Mouse (Mus musculus): Measurements from ENCODE around the gene Zbtb14. TPM values are rescaled to one million over a fixed set of nuclear protein-coding genes. Genes with fewer than 3 reads are reported as not detected.
A peak's percentile ranks its signal among the peaks of the same experiment; 100 is the strongest.

The Zbtb14 gene
- polyA plus RNA-seq, 1 experiment from 2014 or later = 26.5 TPM

- H3K4me1 ChIP-seq = peaks cover 17% of the 10 kb centered on the region
- H3K36me3 ChIP-seq = no peaks in the 10 kb centered on the region
- peak overlapping the region; percentile 84 for H3K4me3 ChIP-seq (replicated peaks)
- no peak overlapping the region; the same call in 1 of the 2 replicates for H3K9ac ChIP-seq (replicated peaks)
- no peaks in the 10 kb centered on the region for H3K9me3 ChIP-seq (replicated peaks)
- no peaks in the 10 kb centered on the region for H3K27me3 ChIP-seq (replicated peaks)
- no peak for ATAC-seq (ENCODE audit: low FRiP score)
- peak overlapping the region; percentile 69 for H3K4me2 ChIP-seq
- no peak overlapping the region for H3K27ac ChIP-seq (replicated peaks)
These were observed 33.3 kb downstream of the Zbtb14 start for GRCm38 (mm10) chr17:69416163-69416562.

GRCm38 (mm10) chr17:69416920-69417661, 34.2 kb downstream of the Zbtb14 start:
- H3K9me3 ChIP-seq (replicated peaks) = no peaks in the 10 kb centered on the region
- peak overlapping the region; percentile 84 for H3K4me3 ChIP-seq (replicated peaks)
- ATAC-seq (ENCODE audit: low FRiP score) = peak; percentile 100
- peaks cover 17% of the 10 kb centered on the region for H3K4me1 ChIP-seq
- peak overlapping the region; percentile 99 for H3K27ac ChIP-seq (replicated peaks)
- no peaks in the 10 kb centered on the region for H3K36me3 ChIP-seq
- H3K4me2 ChIP-seq = peak overlapping the region; percentile 69
- WGBS = under 1% methylated on average over 56 of the region's 56 CpGs
- peak overlapping the region; percentile 94 for H3K9ac ChIP-seq (replicated peaks)
- no peaks in the 10 kb centered on the region for H3K27me3 ChIP-seq (replicated peaks)

GRCm38 (mm10) chr17:69417724-69418373, 35.0 kb downstream of the Zbtb14 start:
- no peaks in the 10 kb centered on the region for H3K9me3 ChIP-seq (replicated peaks)
- 4% methylated on average over 26 of the region's 26 CpGs for WGBS
- H3K4me3 ChIP-seq (replicated peaks) = peak overlapping the region; percentile 84
- peak overlapping the region; percentile 94 for H3K9ac ChIP-seq (replicated peaks)
- peak overlapping the region; percentile 69 for H3K4me2 ChIP-seq
- H3K27me3 ChIP-seq (replicated peaks) = no peaks in the 10 kb centered on the region
- ATAC-seq (ENCODE audit: low FRiP score) = peak; percentile 58
- peak overlapping the region; percentile 99 for H3K27ac ChIP-seq (replicated peaks)
- no peaks in the 10 kb centered on the region for H3K36me3 ChIP-seq
- peaks cover 17% of the 10 kb centered on the region for H3K4me1 ChIP-seq

GRCm38 (mm10) chr17:69421592-69421991, 38.7 kb downstream of the Zbtb14 start:
- H3K4me2 ChIP-seq = no peak overlapping the region
- 0% methylated on average over 1 of the region's 1 CpGs for WGBS
- no peak for ATAC-seq (ENCODE audit: low FRiP score)

GRCm38 (mm10) chr17:69437836-69438235, 55.0 kb downstream of the Zbtb14 start:
- WGBS = 75% methylated on average over 5 of the region's 5 CpGs
- no peak for ATAC-seq (ENCODE audit: low FRiP score)
- H3K27ac ChIP-seq (replicated peaks) = no peak overlapping the region
- no peaks in the 10 kb centered on the region for H3K9me3 ChIP-seq (replicated peaks)
- no peak overlapping the region for H3K4me3 ChIP-seq (replicated peaks)
- H3K4me2 ChIP-seq = no peak overlapping the region
- no peaks in the 10 kb centered on the region for H3K36me3 ChIP-seq
- peaks cover 33% of the 10 kb centered on the region for H3K27me3 ChIP-seq (replicated peaks)
- H3K4me1 ChIP-seq = peaks cover 26% of the 10 kb centered on the region
- no peak overlapping the region for H3K9ac ChIP-seq (replicated peaks)

More at GRCm38 (mm10) chr17:69421592-69421991, 38.7 kb downstream of the Zbtb14 start:
- no peaks in the 10 kb centered on the region for H3K27me3 ChIP-seq (replicated peaks)
- H3K4me1 ChIP-seq = peaks cover 10% of the 10 kb centered on the region
- no peaks in the 10 kb centered on the region for H3K36me3 ChIP-seq
- no peak overlapping the region for H3K4me3 ChIP-seq (replicated peaks)
- no peaks in the 10 kb centered on the region for H3K9me3 ChIP-seq (replicated peaks)
- no peak overlapping the region for H3K9ac ChIP-seq (replicated peaks)
- H3K27ac ChIP-seq (replicated peaks) = no peak overlapping the region

DNA sequence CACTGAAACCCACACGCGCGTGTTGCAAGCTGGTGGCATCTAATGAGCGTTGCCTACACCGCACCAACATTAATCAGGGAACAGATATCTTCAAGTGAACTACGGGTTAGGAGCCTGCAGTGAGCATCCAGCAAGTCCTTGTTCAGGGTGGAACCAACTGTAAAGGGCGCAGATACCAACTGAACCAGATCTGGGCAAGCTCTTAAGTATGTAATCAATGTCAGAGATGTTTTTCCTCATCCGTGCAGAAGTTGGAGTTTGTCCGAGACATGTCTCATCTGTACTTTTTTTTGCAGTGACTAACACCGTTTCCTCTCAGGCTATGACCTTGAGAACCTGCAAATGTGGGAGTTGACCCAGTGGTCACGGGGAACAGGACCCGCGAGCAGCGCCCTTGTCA, 55.6 kb downstream of the Zbtb14 start:
- H3K27ac ChIP-seq (replicated peaks) = no peak overlapping the region
- H3K9me3 ChIP-seq (replicated peaks) = no peaks in the 10 kb centered on the region
- peak overlapping the region; percentile 62 for H3K4me3 ChIP-seq (replicated peaks)
- H3K4me1 ChIP-seq = peaks cover 26% of the 10 kb centered on the region
- peak overlapping the region; percentile 95 for H3K4me2 ChIP-seq
- no peak for ATAC-seq (ENCODE audit: low FRiP score)
- H3K27me3 ChIP-seq (replicated peaks) = peaks cover 33% of the 10 kb centered on the region
- no peaks in the 10 kb centered on the region for H3K36me3 ChIP-seq
- 37% methylated on average over 14 of the region's 14 CpGs for WGBS
- H3K9ac ChIP-seq (replicated peaks) = 0 out of 2 replicates have a peak overlapping the region, but pooled peaks have one; percentile 56

GRCm38 (mm10) chr17:69438990-69439491, 56.2 kb downstream of the Zbtb14 start, which contains the start of gene Akain1:
Gene Akain1, plus strand, starts transcription at chr17:69439326.
- Histone ChIP-seq H3K36me3 (no peaks in the 10 kb centered on the region), H3K4me3 (replicated peaks) (peak within 1 kb of the TSS; percentile 62), H3K9ac (replicated peaks) (peak within 1 kb of the TSS; percentile 56), H3K4me2 (peak within 1 kb of the TSS; percentile 95), H3K27me3 (replicated peaks) (peaks cover 33% of the 10 kb centered on the region), H3K9me3 (replicated peaks) (no peaks in the 10 kb centered on the region), H3K27ac (replicated peaks) (no peak within 1 kb of the TSS), H3K4me1 (peaks cover 26% of the 10 kb centered on the region)
- ATAC-seq (ENCODE audit: low FRiP score) = peak; percentile 87
- under 1% methylated on average over 39 of the region's 44 CpGs for WGBS

- Histone ChIP-seq H3K9me3 (replicated peaks) (no peaks in the 10 kb centered on the region), H3K27ac (replicated peaks) (no peak overlapping the region), H3K9ac (replicated peaks) (peak overlapping the region; percentile 56), H3K4me1 (peaks cover 26% of the 10 kb centered on the region), H3K4me2 (peak overlapping the region; percentile 95), H3K36me3 (no peaks in the 10 kb centered on the region), H3K27me3 (replicated peaks) (peaks cover 33% of the 10 kb centered on the region), H3K4me3 (replicated peaks) (peak overlapping the region; percentile 62)
- ATAC-seq (ENCODE audit: low FRiP score) = peak; percentile 71
- under 1% methylated on average over 52 of the region's 52 CpGs for WGBS
These were observed 57.0 kb downstream of the Zbtb14 start for GRCm38 (mm10) chr17:69439571-69440480.

Other genes starting within 250 kb of the Zbtb14 start
- gene Akain1, start 56.3 kb downstream of the Zbtb14 start, polyA plus RNA-seq (2015; fragmentation: Nextera tagmentation; extraction: Ambion mirVana) = 2.5 and 2.8 TPM in 2 replicates